Mouse (Mus musculus) heart, postnatal 0 days (tissue): ENCODE measurements around the gene Ltbp1. TPM values are rescaled to one million over a fixed set of nuclear protein-coding genes. Genes with fewer than 3 reads are reported as not detected.

ENCODE experiments used
- ATAC-seq: fragments of 200-750 bp; cut with Nextera tagmentation; 2 replicates; pipeline ENCODE4 v1.8.0; 2017; ENCODE audit warnings: low read depth, moderate number of reproducible peaks, moderate library complexity; ENCODE audit not compliant: insufficient read depth
- DNase-seq: peaks from one replicate; pipeline ENCODE4 v3.0.0-alpha.2; 2016; ENCODE audit warnings: low spot score
- H3K27ac ChIP-seq: fragments of 300-500 bp; sonication (generic); 2 replicates; pipeline ENCODE4 v1.5.1; 2014; ENCODE audit warnings: low read depth, mild to moderate bottlenecking
- H3K27me3 ChIP-seq: fragments of 300-500 bp; sonication (generic); 2 replicates; pipeline ENCODE4 v1.6.1; 2014; ENCODE audit warnings: low read length, mixed read lengths; ENCODE audit not compliant: control insufficient read depth, insufficient read depth
- H3K36me3 ChIP-seq: fragments of 300-500 bp; sonication (generic); replicated peaks from 2 replicates; pipeline ENCODE4 v1.6.1; 2014; ENCODE audit warnings: low read length, mixed read lengths; ENCODE audit not compliant: control insufficient read depth, insufficient read depth
- H3K4me1 ChIP-seq: fragments of 300-500 bp; sonication (generic); 2 replicates; pipeline ENCODE4 v1.6.1; 2014; ENCODE audit warnings: antibody characterized with exemption; ENCODE audit not compliant: control insufficient read depth, insufficient read depth
- H3K4me2 ChIP-seq: fragments of 300-500 bp; sonication (generic); 2 replicates; pipeline ENCODE4 v1.6.1; 2014; ENCODE audit warnings: low read depth, mild to moderate bottlenecking, low read length, moderate library complexity
- H3K4me3 ChIP-seq: fragments of 300-500 bp; sonication (generic); 2 replicates; pipeline ENCODE4 v1.5.1; 2014; ENCODE audit warnings: low read depth, low read length
- H3K9ac ChIP-seq: fragments of 300-500 bp; sonication (generic); replicated peaks from 2 replicates; pipeline ENCODE4 v1.6.1; 2014; ENCODE audit warnings: low read depth, low read length, mixed read lengths
- H3K9me3 ChIP-seq: fragments of 300-500 bp; sonication (generic); replicated peaks from 2 replicates; pipeline ENCODE4 v1.6.1; 2016; ENCODE audit warnings: low read length; ENCODE audit not compliant: control insufficient read depth
- CTCF ChIP-seq: IDR thresholded peaks from 2 replicates; pipeline ENCODE4 v1.5.1; 2016; ENCODE audit warnings: antibody characterized with exemption, control low read depth, low read depth
- EP300 ChIP-seq: IDR thresholded peaks from 2 replicates; pipeline ENCODE4 v1.6.1; 2016; ENCODE audit warnings: antibody characterized with exemption, low read depth
- WGBS: fragments of 180-500 bp; shearing (Covaris S2); extraction: QIAGEN DNeasy Blood & Tissue Kit; methylation state at CpG from one replicate; pipeline ENCODE4 v1.1.7; 2014; 5-methylcytosine and 5-hydroxymethylcytosine counted together
- polyA plus RNA-seq: library from polyadenylated mRNA; unstranded; fragments of >200 nt; fragmentation: Nextera tagmentation; extraction: Ambion mirVana; gene quantifications from 2 replicates; pipeline ENCODE4 v1.2.1, GENCODE M21; 2015
- total RNA-seq: library from RNA; depleted of rRNA; stranded (reverse); fragments of >200 nt; gene quantifications from 2 replicates; pipeline ENCODE4 v1.2.3, GENCODE M21; 2014; ENCODE audit warnings: low replicate concordance

Gene Ltbp1
- total and polyA plus RNA-seq, 2 experiments from 2014 or later = 11.8 to 43.0 TPM

GRCm38 (mm10) chr17:75049366-75049969, 44.1 kb downstream of the Ltbp1 start:
- TF ChIP-seq CTCF = no peak
- TF ChIP-seq EP300 = no peak
- Histone ChIP-seq H3K9me3 (peaks cover 9% of the 10 kb centered on the region), H3K4me1 (no peaks in the 10 kb centered on the region), H3K9ac (no peak overlapping the region), H3K27ac (no peak overlapping the region; the same call in 1 of the 2 replicates), H3K4me2 (no peak overlapping the region), H3K36me3 (no peaks in the 10 kb centered on the region), H3K4me3 (no peak overlapping the region), H3K27me3 (no peaks in the 10 kb centered on the region)
- 71% methylated on average over 8 of the region's 8 CpGs for WGBS
- no peak for ATAC-seq
- no peak for DNase-seq

GRCm38 (mm10) chr17:75051440-75051925, 46.1 kb downstream of the Ltbp1 start:
- ATAC-seq = no peak
- H3K27me3 ChIP-seq = no peaks in the 10 kb centered on the region

GRCm38 (mm10) chr17:75055235-75055634, 49.9 kb downstream of the Ltbp1 start:
- Histone ChIP-seq H3K4me3 (no peak overlapping the region), H3K9me3 (no peaks in the 10 kb centered on the region), H3K27ac (no peak overlapping the region), H3K4me1 (peaks cover 9% of the 10 kb centered on the region), H3K27me3 (no peaks in the 10 kb centered on the region), H3K4me2 (no peak overlapping the region), H3K36me3 (no peaks in the 10 kb centered on the region), H3K9ac (no peak overlapping the region)
- DNase-seq (no peak), ATAC-seq (no peak)
- WGBS = 74% methylated on average over 5 of the region's 5 CpGs
- TF ChIP-seq EP300 (no peak), CTCF (no peak)

More at GRCm38 (mm10) chr17:75051440-75051925, 46.1 kb downstream of the Ltbp1 start:
- peaks cover 3% of the 10 kb centered on the region; the same call in 1 of the 2 replicates for H3K4me1 ChIP-seq
- H3K9ac ChIP-seq = no peak overlapping the region
- H3K9me3 ChIP-seq = no peaks in the 10 kb centered on the region
- no peak overlapping the region for H3K4me3 ChIP-seq
- no peak for DNase-seq
- WGBS = 82% methylated on average over 8 of the region's 8 CpGs
- H3K36me3 ChIP-seq = no peaks in the 10 kb centered on the region
- TF ChIP-seq EP300 = no peak
- TF ChIP-seq CTCF = no peak
- H3K4me2 ChIP-seq = no peak overlapping the region
- no peak overlapping the region for H3K27ac ChIP-seq

GRCm38 (mm10) chr17:75055961-75056360, 50.6 kb downstream of the Ltbp1 start:
- 79% methylated on average over 6 of the region's 6 CpGs for WGBS
- H3K9ac ChIP-seq = no peak overlapping the region
- no peak for TF ChIP-seq EP300
- TF ChIP-seq CTCF = no peak
- no peaks in the 10 kb centered on the region for H3K9me3 ChIP-seq
- H3K27me3 ChIP-seq = no peaks in the 10 kb centered on the region
- H3K4me2 ChIP-seq = no peak overlapping the region
- H3K4me3 ChIP-seq = no peak overlapping the region
- no peak overlapping the region for H3K27ac ChIP-seq
- ATAC-seq (no peak), DNase-seq (no peak)
- H3K36me3 ChIP-seq = no peaks in the 10 kb centered on the region
- peaks cover 9% of the 10 kb centered on the region for H3K4me1 ChIP-seq

- H3K36me3 ChIP-seq = no peaks in the 10 kb centered on the region
- H3K27ac ChIP-seq = no peak overlapping the region
- no peak for TF ChIP-seq CTCF
- no peak for TF ChIP-seq EP300
- DNase-seq = peak; percentile 24
- H3K27me3 ChIP-seq = no peaks in the 10 kb centered on the region
- no peak overlapping the region for H3K4me2 ChIP-seq
- no peak overlapping the region for H3K9ac ChIP-seq
- H3K4me1 ChIP-seq = peaks cover 9% of the 10 kb centered on the region
- ATAC-seq = no peak
- H3K9me3 ChIP-seq = no peaks in the 10 kb centered on the region
- no peak overlapping the region for H3K4me3 ChIP-seq
- WGBS = 61% methylated on average over 8 of the region's 8 CpGs
These were observed 51.3 kb downstream of the Ltbp1 start for GRCm38 (mm10) chr17:75056631-75057030.

- no peak overlapping the region for H3K4me3 ChIP-seq
- no peak overlapping the region for H3K27ac ChIP-seq
- no peaks in the 10 kb centered on the region for H3K27me3 ChIP-seq
- TF ChIP-seq CTCF (no peak), EP300 (no peak)
- H3K36me3 ChIP-seq = no peaks in the 10 kb centered on the region
- DNase-seq = no peak
- ATAC-seq = no peak
- 89% methylated on average over 7 of the region's 7 CpGs for WGBS
- H3K9ac ChIP-seq = no peak overlapping the region
- peaks cover 7% of the 10 kb centered on the region for H3K4me1 ChIP-seq
- H3K4me2 ChIP-seq = no peak overlapping the region
- no peaks in the 10 kb centered on the region for H3K9me3 ChIP-seq
These were observed 61.0 kb downstream of the Ltbp1 start for GRCm38 (mm10) chr17:75066340-75066739.
